ENCODE assay signal across 30 mouse cellular contexts in genomic region chr11:67612158-67612839, GRCm38 (mm10).
DNase-seq lines count a peak whose midpoint lies in the region; ATAC-seq lines count a peak whose summit lies in the region.
"Had no signal": no experiment of that assay in that cellular context is flagged by ENCODE, and none has a peak within 500 bp of the region (broad histone marks: within the 10 kb centered on the region; RNA-seq: fewer than 3 reads in every experiment).

No protein-coding gene starts in this region.

- H3K4me3 ChIP-seq in hindbrain, embryonic 14.5 days (replicated peaks; ENCODE audit: low read length): no peak overlapping the region
- no peak overlapping the region for H3K4me3 ChIP-seq in hindbrain, embryonic 11.5 days (ENCODE audit: low read depth, low read length)
- no peak overlapping the region for H3K4me3 ChIP-seq in midbrain, embryonic 14.5 days (replicated peaks; ENCODE audit: low read depth, low read length)
- no peak overlapping the region for H3K4me3 ChIP-seq in midbrain, embryonic 11.5 days (ENCODE audit: low read depth, low read length)
- no peak overlapping the region for H3K4me3 ChIP-seq in forebrain, embryonic 15.5 days
- no peak overlapping the region for H3K4me3 ChIP-seq in neural tube, embryonic 14.5 days (ENCODE audit: low read depth, low read length)
- H3K4me3 ChIP-seq: heart, adult 2 months; heart, embryonic 13.5 days; kidney, embryonic 15.5 days; limb, embryonic 12.5 days had no signal

- no peak for ATAC-seq in hindbrain, embryonic 14.5 days (ENCODE audit: low FRiP score)
- no peak for ATAC-seq in hindbrain, embryonic 11.5 days (ENCODE audit: low FRiP score)
- ATAC-seq in midbrain, embryonic 14.5 days (ENCODE audit: low FRiP score, low TSS enrichment): no peak
- no peak for ATAC-seq in midbrain, embryonic 11.5 days (ENCODE audit: low FRiP score)
- peak; percentile 41; the same call in 1 of the 2 replicates for ATAC-seq in forebrain, embryonic 15.5 days (replicated peaks)
- no peak for ATAC-seq in neural tube, embryonic 14.5 days (ENCODE audit: low read depth)
- ATAC-seq: liver, postnatal 0 days; lung, postnatal 0 days; Patski had no signal

- H3K9me3 ChIP-seq in hindbrain, embryonic 14.5 days (ENCODE audit: control insufficient read depth, low read length): no peaks in the 10 kb centered on the region
- H3K9me3 ChIP-seq in hindbrain, embryonic 11.5 days (ENCODE audit: control insufficient read depth, low read length): no peaks in the 10 kb centered on the region
- no peaks in the 10 kb centered on the region for H3K9me3 ChIP-seq in midbrain, embryonic 14.5 days (ENCODE audit: control insufficient read depth, low read length)
- H3K9me3 ChIP-seq in midbrain, embryonic 11.5 days (ENCODE audit: control insufficient read depth, low read length): no peaks in the 10 kb centered on the region
- no peaks in the 10 kb centered on the region for H3K9me3 ChIP-seq in forebrain, embryonic 15.5 days
- H3K9me3 ChIP-seq in neural tube, embryonic 14.5 days (ENCODE audit: control insufficient read depth, low read length): no peaks in the 10 kb centered on the region
- H3K9me3 ChIP-seq: heart, embryonic 13.5 days; kidney, embryonic 15.5 days; limb, embryonic 12.5 days had no signal

- no peak overlapping the region for H3K4me2 ChIP-seq in hindbrain, embryonic 14.5 days (replicated peaks)
- no peak overlapping the region for H3K4me2 ChIP-seq in hindbrain, embryonic 11.5 days (replicated peaks; ENCODE audit: low read depth, low read length)
- no peak overlapping the region for H3K4me2 ChIP-seq in midbrain, embryonic 14.5 days (ENCODE audit: low read length)
- no peak overlapping the region for H3K4me2 ChIP-seq in midbrain, embryonic 11.5 days
- no peak overlapping the region for H3K4me2 ChIP-seq in forebrain, embryonic 15.5 days (replicated peaks)
- no peak overlapping the region for H3K4me2 ChIP-seq in neural tube, embryonic 14.5 days (ENCODE audit: low read depth, low read length)
- H3K4me2 ChIP-seq: heart, embryonic 13.5 days; kidney, embryonic 15.5 days; limb, embryonic 12.5 days; liver, embryonic 11.5 days had no signal

- 70% methylated on average over 9 of the region's 9 CpGs for WGBS in hindbrain, embryonic 14.5 days
- 85% methylated on average over 9 of the region's 9 CpGs for WGBS in hindbrain, embryonic 11.5 days
- 72% methylated on average over 9 of the region's 9 CpGs for WGBS in midbrain, embryonic 14.5 days
- 87% methylated on average over 9 of the region's 9 CpGs for WGBS in midbrain, embryonic 11.5 days
- 48% methylated on average over 9 of the region's 9 CpGs for WGBS in forebrain, embryonic 15.5 days
- 70% methylated on average over 9 of the region's 9 CpGs for WGBS in neural tube, embryonic 14.5 days

- H3K9ac ChIP-seq in hindbrain, embryonic 14.5 days: no peak overlapping the region
- H3K9ac ChIP-seq in hindbrain, embryonic 11.5 days (ENCODE audit: low read depth, low read length): no peak overlapping the region
- H3K9ac ChIP-seq in midbrain, embryonic 14.5 days (replicated peaks; ENCODE audit: low read length): no peak overlapping the region
- H3K9ac ChIP-seq in midbrain, embryonic 11.5 days (ENCODE audit: low read length): no peak overlapping the region
- no peak overlapping the region for H3K9ac ChIP-seq in forebrain, embryonic 15.5 days (replicated peaks)
- H3K9ac ChIP-seq in neural tube, embryonic 14.5 days (replicated peaks; ENCODE audit: low read depth, low read length): no peak overlapping the region
- H3K9ac ChIP-seq: heart, embryonic 13.5 days; kidney, embryonic 15.5 days; limb, embryonic 12.5 days; liver, postnatal 0 days had no signal

- intact Hi-C loops in left cerebral cortex, postnatal 36 days (cut with DNase I): no loop called here

- H3K4me1 ChIP-seq in hindbrain, embryonic 14.5 days (replicated peaks; ENCODE audit: control insufficient read depth, insufficient read depth, low read length): no peaks in the 10 kb centered on the region
- H3K4me1 ChIP-seq in hindbrain, embryonic 11.5 days (replicated peaks; ENCODE audit: control insufficient read depth, insufficient read depth, low read length): no peaks in the 10 kb centered on the region
- H3K4me1 ChIP-seq in midbrain, embryonic 14.5 days (ENCODE audit: control insufficient read depth, insufficient read depth, low read length): no peaks in the 10 kb centered on the region; the same call in 1 of the 2 replicates
- H3K4me1 ChIP-seq in midbrain, embryonic 11.5 days (ENCODE audit: control insufficient read depth, insufficient read depth, low read length): no peaks in the 10 kb centered on the region
- peaks cover 19% of the 10 kb centered on the region for H3K4me1 ChIP-seq in forebrain, embryonic 15.5 days
- no peaks in the 10 kb centered on the region for H3K4me1 ChIP-seq in neural tube, embryonic 14.5 days (ENCODE audit: control insufficient read depth, insufficient read depth, low read length)
- H3K4me1 ChIP-seq: heart, embryonic 13.5 days; limb, embryonic 12.5 days had no signal

- H3K27me3 ChIP-seq in hindbrain, embryonic 14.5 days (ENCODE audit: control insufficient read depth, insufficient read depth, low read length): no peaks in the 10 kb centered on the region
- H3K27me3 ChIP-seq in hindbrain, embryonic 11.5 days (ENCODE audit: control insufficient read depth, insufficient read depth, low read length): no peaks in the 10 kb centered on the region
- H3K27me3 ChIP-seq in midbrain, embryonic 14.5 days (ENCODE audit: control insufficient read depth, insufficient read depth, low read length): no peaks in the 10 kb centered on the region
- no peaks in the 10 kb centered on the region for H3K27me3 ChIP-seq in midbrain, embryonic 11.5 days (ENCODE audit: control insufficient read depth, insufficient read depth, low read length)
- no peaks in the 10 kb centered on the region for H3K27me3 ChIP-seq in forebrain, embryonic 15.5 days
- no peaks in the 10 kb centered on the region for H3K27me3 ChIP-seq in neural tube, embryonic 14.5 days (ENCODE audit: control insufficient read depth, insufficient read depth, low read length)
- H3K27me3 ChIP-seq: CH12.LX; heart, embryonic 13.5 days; kidney, embryonic 15.5 days; limb, embryonic 12.5 days had no signal

- peak overlapping the region; percentile 15; the same call in 1 of the 2 replicates for H3K27ac ChIP-seq in hindbrain, embryonic 14.5 days
- H3K27ac ChIP-seq in hindbrain, embryonic 11.5 days (ENCODE audit: low read depth, low read length): no peak overlapping the region
- H3K27ac ChIP-seq in midbrain, embryonic 14.5 days (replicated peaks; ENCODE audit: low read depth, low read length): peak overlapping the region; percentile 50
- H3K27ac ChIP-seq in midbrain, embryonic 11.5 days (ENCODE audit: low read depth, low read length): no peak overlapping the region
- H3K27ac ChIP-seq in forebrain, embryonic 15.5 days (replicated peaks): peak overlapping the region; percentile 71
- H3K27ac ChIP-seq in neural tube, embryonic 14.5 days (ENCODE audit: low read depth, low read length): peak overlapping the region; percentile 62; the same call in 1 of the 2 replicates
- H3K27ac ChIP-seq: heart, adult 2 months; heart, embryonic 13.5 days; kidney, embryonic 15.5 days; limb, embryonic 12.5 days had no signal

- no peak for DNase-seq in hindbrain, embryonic 14.5 days (ENCODE audit: low spot score)
- no peak for DNase-seq in hindbrain, embryonic 11.5 days (ENCODE audit: low spot score)
- DNase-seq in midbrain, embryonic 14.5 days: peak; percentile 30
- no peak for DNase-seq in midbrain, embryonic 11.5 days (ENCODE audit: low spot score, missing footprints)
- no peak for DNase-seq in cerebellum, postnatal 25 days
- DNase-seq in left cerebral cortex, postnatal 36 days (ENCODE audit: low spot score in 2 of 2): no peak
- DNase-seq: adrenal gland, adult 2 months; B cell, adult 2 months; cerebellum, adult 18-20 months; cerebellum, postnatal 14 days; embryo, embryonic 11 days; gastrocnemius, postnatal 36 days; heart, adult 2 months; kidney, adult 11 months; kidney, postnatal 36 days; layer of hippocampus, adult 9-11 months; liver, postnatal 0 days; retina, postnatal 1 day; right cerebral cortex, postnatal 25 days; spleen, adult 18-20 months had no signal

- H3K36me3 ChIP-seq in hindbrain, embryonic 14.5 days (replicated peaks; ENCODE audit: control insufficient read depth, insufficient read depth): no peaks in the 10 kb centered on the region
- no peaks in the 10 kb centered on the region for H3K36me3 ChIP-seq in hindbrain, embryonic 11.5 days (ENCODE audit: control insufficient read depth, insufficient read depth, low read length)
- H3K36me3 ChIP-seq in midbrain, embryonic 14.5 days (ENCODE audit: control insufficient read depth, insufficient read depth, low read length): no peaks in the 10 kb centered on the region
- H3K36me3 ChIP-seq in midbrain, embryonic 11.5 days (ENCODE audit: control insufficient read depth, insufficient read depth, low read length): no peaks in the 10 kb centered on the region
- H3K36me3 ChIP-seq in forebrain, embryonic 15.5 days: no peaks in the 10 kb centered on the region
- no peaks in the 10 kb centered on the region for H3K36me3 ChIP-seq in neural tube, embryonic 14.5 days (ENCODE audit: control insufficient read depth, insufficient read depth, low read length)
- H3K36me3 ChIP-seq: G1E; heart, embryonic 13.5 days; kidney, embryonic 15.5 days; limb, embryonic 12.5 days had no signal

Comparison
In these comparisons a context has a peak if more than half of its experiments do, and no peak if none do; other contexts are left out.
1. H3K27ac ChIP-seq: peak in hindbrain, embryonic 14.5 days (single experiment), midbrain, embryonic 14.5 days (single experiment), forebrain, embryonic 15.5 days (single experiment) and neural tube, embryonic 14.5 days (single experiment); none in hindbrain, embryonic 11.5 days (single experiment) and midbrain, embryonic 11.5 days (single experiment).